Mouse (Mus musculus) spleen, adult 2 months (tissue): Measurements from ENCODE around the gene Drc1. TPM values are rescaled to one million over a fixed set of nuclear protein-coding genes. Genes with fewer than 3 reads are reported as not detected.

Source experiments
- DNase-seq, 2 experiments: peaks; one replicate each; pipeline versions ENCODE4 v3.0.0 to v3.0.0-alpha.2; 2012 to 2021; ENCODE audit warnings: low spot score in 2 of 2, low read depth in 1 of 2
- H3K27ac ChIP-seq: fragments of 200-500 bp; 2 replicates; pipeline ENCODE4 v1.5.1; 2012; ENCODE audit warnings: low read length, inconsistent platforms; ENCODE audit not compliant: insufficient read depth
- H3K27me3 ChIP-seq: fragments of 200-500 bp; 2 replicates; pipeline ENCODE4 v1.6.1; 2012; ENCODE audit warnings: mild to moderate bottlenecking, moderate library complexity, low read length, inconsistent platforms; ENCODE audit not compliant: control insufficient read depth, insufficient read depth
- H3K36me3 ChIP-seq: fragments of 200-500 bp; 2 replicates; pipeline ENCODE4 v1.6.1; 2012; ENCODE audit warnings: mild to moderate bottlenecking, low read length, inconsistent platforms; ENCODE audit not compliant: control insufficient read depth, insufficient read depth
- H3K4me1 ChIP-seq: fragments of 200-500 bp; 2 replicates; pipeline ENCODE4 v1.6.1; 2011; ENCODE audit warnings: inconsistent platforms; ENCODE audit not compliant: control insufficient read depth, insufficient read depth, insufficient read length
- H3K4me3 ChIP-seq: fragments of 200-500 bp; 2 replicates; pipeline ENCODE4 v1.5.1; 2011; ENCODE audit warnings: mild to moderate bottlenecking, inconsistent platforms; ENCODE audit not compliant: insufficient read depth, insufficient read length; ENCODE audit errors: extremely low read depth
- CTCF ChIP-seq: fragments of 200-500 bp; IDR thresholded peaks from 2 replicates; pipeline ENCODE4 v1.5.1; 2011; ENCODE audit warnings: mild to moderate bottlenecking, inconsistent platforms; ENCODE audit not compliant: insufficient read depth, insufficient read length, insufficient replicate concordance; ENCODE audit errors: extremely low read depth
- POLR2A ChIP-seq: fragments of 200-500 bp; IDR thresholded peaks from 2 replicates; pipeline ENCODE4 v1.6.1; 2011; ENCODE audit warnings: low read depth, low read length, inconsistent platforms
- WGBS: fragments of 180-500 bp; shearing (Covaris S2); methylation state at CpG from one replicate; pipeline ENCODE4 v1.1.7; 2018; 5-methylcytosine and 5-hydroxymethylcytosine counted together
- polyA plus RNA-seq: library from polyadenylated mRNA; depleted of rRNA; stranded (reverse); fragments of >200 nt; gene quantifications from 2 replicates; pipeline ENCODE4 v1.2.3, GENCODE M21; 2012

Drc1 gene
- polyA plus RNA-seq, 1 experiment = 0.14 TPM

DNA sequence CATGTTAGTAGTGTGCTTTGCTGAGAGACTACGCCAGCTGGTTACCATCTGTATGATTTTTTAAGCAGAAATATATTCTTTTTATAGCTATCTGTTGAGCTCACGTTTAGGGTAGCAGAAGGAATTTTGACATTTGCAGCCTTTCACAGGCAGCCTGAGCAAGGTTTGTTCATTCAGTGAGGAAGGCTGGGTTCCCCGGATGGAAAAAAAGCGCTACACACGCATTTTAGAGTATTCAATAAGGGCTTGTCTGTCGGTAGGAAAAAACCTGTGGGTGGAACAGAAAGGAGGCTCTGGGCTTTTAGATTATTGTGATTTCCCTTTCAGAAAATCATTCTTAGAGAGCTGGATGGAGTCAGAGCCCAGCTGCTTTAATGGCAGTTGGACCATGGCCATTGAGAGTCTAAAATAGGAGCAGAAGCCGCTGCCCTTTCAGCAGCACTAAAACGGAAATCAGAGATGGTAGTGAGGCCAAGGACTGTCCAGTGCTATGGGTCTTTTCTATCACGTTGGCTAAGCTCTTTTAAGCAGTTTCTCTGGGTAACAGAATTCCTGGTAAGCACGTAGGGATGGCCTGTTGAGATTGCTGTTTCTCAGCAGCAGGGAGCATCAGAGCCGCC lies 10.5 kb upstream of the Drc1 start:
- Histone ChIP-seq H3K4me1 (no peaks in the 10 kb centered on the region), H3K27me3 (no peaks in the 10 kb centered on the region), H3K27ac (no peak overlapping the region), H3K36me3 (peaks cover 5% of the 10 kb centered on the region; the same call in 1 of the 2 replicates), H3K4me3 (no peak overlapping the region)
- DNase-seq = no peak
- 87% methylated on average over 11 of the region's 11 CpGs for WGBS
- no peak for TF ChIP-seq CTCF
- TF ChIP-seq POLR2A = no peak

GRCm38 (mm10) chr5:30271599-30272281 lies 9.4 kb upstream of the Drc1 start:
- no peaks in the 10 kb centered on the region for H3K4me1 ChIP-seq
- H3K36me3 ChIP-seq = peaks cover 3% of the 10 kb centered on the region; the same call in 1 of the 2 replicates
- WGBS = 86% methylated on average over 11 of the region's 11 CpGs
- no peak for DNase-seq
- TF ChIP-seq POLR2A (no peak), CTCF (no peak)
- H3K27ac ChIP-seq = no peak overlapping the region
- no peaks in the 10 kb centered on the region for H3K27me3 ChIP-seq
- no peak overlapping the region for H3K4me3 ChIP-seq

DNA sequence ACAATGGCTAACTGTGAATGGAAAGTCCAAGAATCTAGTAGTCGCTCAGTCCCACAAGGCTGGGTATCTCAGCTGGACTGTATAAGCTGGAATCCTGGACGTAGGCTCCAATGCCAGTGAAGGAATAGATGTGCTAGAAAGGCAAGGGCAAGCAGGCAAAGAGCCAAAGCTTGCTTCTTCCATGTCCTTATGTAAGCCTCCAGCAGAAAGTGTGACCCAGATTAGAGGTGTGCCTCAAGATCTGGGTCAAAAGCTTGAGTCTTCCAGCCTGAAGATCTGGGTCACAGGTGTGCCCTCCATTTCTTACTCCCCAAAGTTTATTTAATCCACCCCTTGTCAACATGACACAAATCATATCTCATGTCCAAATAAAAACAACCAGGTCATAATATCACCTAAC lies 4.8 kb upstream of the Drc1 start:
- TF ChIP-seq CTCF (no peak), POLR2A (no peak)
- H3K4me3 ChIP-seq = no peak overlapping the region
- peaks cover 2% of the 10 kb centered on the region; the same call in 1 of the 2 replicates for H3K27me3 ChIP-seq
- no peaks in the 10 kb centered on the region for H3K4me1 ChIP-seq
- 91% methylated on average over 2 of the region's 2 CpGs for WGBS
- DNase-seq = no peak
- H3K36me3 ChIP-seq = no peaks in the 10 kb centered on the region
- no peak overlapping the region for H3K27ac ChIP-seq

GRCm38 (mm10) chr5:30278952-30279351 lies 2.2 kb upstream of the Drc1 start:
- no peaks in the 10 kb centered on the region for H3K36me3 ChIP-seq
- TF ChIP-seq CTCF (no peak), POLR2A (no peak)
- H3K27ac ChIP-seq = no peak overlapping the region
- H3K27me3 ChIP-seq = peaks cover 3% of the 10 kb centered on the region; the same call in 1 of the 2 replicates
- DNase-seq = no peak
- no peaks in the 10 kb centered on the region for H3K4me1 ChIP-seq
- WGBS = 65% methylated on average over 3 of the region's 3 CpGs
- no peak overlapping the region for H3K4me3 ChIP-seq

GRCm38 (mm10) chr5:30279446-30279845 lies 1.7 kb upstream of the Drc1 start:
- DNase-seq = no peak
- Histone ChIP-seq H3K36me3 (no peaks in the 10 kb centered on the region), H3K4me3 (no peak overlapping the region), H3K4me1 (no peaks in the 10 kb centered on the region), H3K27ac (no peak overlapping the region), H3K27me3 (peaks cover 3% of the 10 kb centered on the region; the same call in 1 of the 2 replicates)
- WGBS = 87% methylated on average over 4 of the region's 4 CpGs
- TF ChIP-seq CTCF (no peak), POLR2A (no peak)

GRCm38 (mm10) chr5:30280864-30281263 lies 324 bp upstream of the Drc1 start:
- DNase-seq = no peak
- H3K27ac ChIP-seq = no peak overlapping the region
- H3K4me1 ChIP-seq = no peaks in the 10 kb centered on the region
- H3K36me3 ChIP-seq = no peaks in the 10 kb centered on the region
- 54% methylated on average over 9 of the region's 9 CpGs for WGBS
- peaks cover 3% of the 10 kb centered on the region; the same call in 1 of the 2 replicates for H3K27me3 ChIP-seq
- no peak for TF ChIP-seq CTCF
- no peak for TF ChIP-seq POLR2A
- H3K4me3 ChIP-seq = no peak overlapping the region
